Mouse (Mus musculus) gastrocnemius, adult 8-10 months (tissue): Measurements from ENCODE around the gene Anpep. TPM values are rescaled to one million over a fixed set of nuclear protein-coding genes. Genes with fewer than 3 reads are reported as not detected.

Experiments used
- DNase-seq, 2 experiments: peaks; one replicate each; pipeline ENCODE4 v3.0.0; 2022; ENCODE audit warnings: low spot score in 2 of 2
- total RNA-seq, 4 experiments: library from RNA; stranded (reverse); gene quantifications; 2 replicates each; pipeline ENCODE4 v1.2.4; 2022

The Anpep gene
- total RNA-seq, 4 experiments from 2014 or later: 2.8 to 5.8 (median 3.5) TPM

DNA sequence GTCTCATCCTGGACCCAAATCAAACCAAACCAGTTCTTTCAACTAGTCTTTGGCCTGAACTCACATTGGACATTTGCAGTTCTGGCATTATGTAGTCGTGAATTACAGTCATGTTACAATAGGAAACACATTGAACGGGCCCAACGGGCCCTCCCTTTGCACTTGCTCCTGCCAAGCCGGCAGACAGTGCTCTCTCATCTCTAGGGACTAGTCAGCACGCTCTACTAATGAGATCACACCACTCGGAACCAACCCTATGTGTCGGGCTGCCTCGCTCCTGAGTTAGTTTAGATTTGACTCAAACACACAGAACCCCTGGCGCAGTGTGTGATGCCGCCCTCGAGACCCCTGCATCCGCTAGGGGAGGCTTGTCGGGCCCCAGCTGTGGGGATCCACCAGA, 7.0 kb upstream of the Anpep start:
- DNase-seq: peak in 1 of 2 experiments; percentile 51

GRCm38 (mm10) chr7:79866294-79867000, 5.6 kb upstream of the Anpep start:
- no peak for DNase-seq

DNA sequence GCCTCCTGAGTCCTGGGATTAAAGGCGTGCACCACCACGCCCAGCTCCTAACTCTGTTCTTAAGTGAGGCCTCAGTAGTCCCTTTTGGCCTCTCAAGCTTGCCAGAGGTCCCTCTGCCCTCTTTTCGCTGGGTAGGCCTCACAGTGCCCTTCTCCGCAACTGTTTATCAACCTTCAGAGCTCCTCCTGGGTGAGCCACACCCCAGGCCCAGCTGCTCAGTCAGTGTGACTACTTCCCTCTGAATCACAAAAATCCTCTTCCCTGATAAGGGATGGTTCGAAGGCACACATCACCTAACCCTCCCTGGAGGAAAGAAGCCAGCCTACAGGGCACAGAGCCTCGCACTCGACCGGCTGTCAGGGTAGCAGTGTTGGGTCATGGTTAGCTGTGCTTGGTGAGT, 935 bp upstream of the Anpep start:
- DNase-seq: no peak

DNA sequence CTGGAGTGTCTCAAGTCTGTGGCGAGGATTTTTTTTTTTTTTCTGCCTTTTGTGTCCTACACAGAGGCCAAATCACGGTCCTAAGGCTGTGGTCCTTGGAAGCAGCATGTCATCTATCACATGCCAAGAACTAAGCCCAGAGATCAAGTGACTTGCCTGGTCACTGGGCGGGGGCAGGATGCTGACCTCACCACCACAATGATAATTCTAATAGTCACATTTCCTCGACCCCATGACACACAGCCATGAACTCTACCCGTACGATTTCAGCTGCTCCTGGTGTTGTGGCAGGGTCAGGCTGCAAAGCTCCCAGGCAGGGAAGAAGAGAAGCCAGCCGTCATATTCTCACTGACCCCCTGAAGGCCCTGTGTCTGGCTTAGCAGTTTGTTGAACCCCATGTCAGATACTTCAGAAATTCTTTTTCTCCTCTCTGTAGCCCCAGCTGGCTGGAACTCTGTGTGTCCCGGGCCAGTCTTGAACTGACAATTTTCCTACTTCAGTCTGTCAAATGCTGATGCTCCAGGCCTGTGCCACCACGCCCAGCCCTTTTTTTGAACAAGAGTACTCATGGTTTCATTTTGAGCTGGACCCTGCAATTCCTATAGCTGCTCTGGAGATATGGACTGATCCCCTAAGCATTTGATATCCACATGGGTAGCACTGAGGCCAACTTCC, 1.8 kb downstream of the Anpep start:
- DNase-seq: no peak

DNA sequence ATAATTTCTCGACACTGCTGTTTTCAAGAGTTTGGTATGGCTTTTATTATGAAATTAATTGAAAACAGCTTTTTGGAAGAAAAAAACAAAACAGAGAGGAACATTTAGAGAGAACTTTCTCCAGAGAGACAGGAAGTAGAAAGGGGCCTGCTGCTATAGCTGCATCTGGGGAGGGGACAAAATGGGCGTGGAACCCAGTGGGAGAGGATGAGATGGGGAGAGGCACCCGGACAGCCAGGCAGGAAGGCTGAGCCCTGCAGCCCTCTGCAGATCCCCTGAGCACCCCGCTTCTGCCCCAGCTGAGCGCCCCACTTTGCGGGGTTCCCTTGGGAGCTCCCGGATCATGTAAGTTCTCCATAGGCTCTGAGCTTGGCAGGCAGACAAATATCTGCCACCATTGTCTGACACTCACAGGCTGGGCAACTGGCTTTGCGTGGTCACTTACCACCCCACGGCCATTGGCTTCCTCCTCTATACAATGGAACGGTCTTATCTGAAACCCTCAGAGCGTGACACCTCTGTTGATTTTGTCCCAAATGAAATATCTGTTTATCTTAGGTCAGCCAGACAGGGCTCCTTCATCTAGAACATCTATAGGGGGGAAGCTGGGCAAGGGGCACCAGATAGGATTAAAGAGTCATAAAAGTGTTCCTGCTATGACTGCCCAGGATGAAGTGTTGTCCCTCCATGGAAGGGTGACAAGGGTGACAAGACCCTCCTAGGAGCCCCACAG, 2.5 kb downstream of the Anpep start:
- DNase-seq: peak; percentile 23 to 31

- no peak for DNase-seq
These were observed 4.6 kb downstream of the Anpep start for GRCm38 (mm10) chr7:79856305-79856704.

DNA sequence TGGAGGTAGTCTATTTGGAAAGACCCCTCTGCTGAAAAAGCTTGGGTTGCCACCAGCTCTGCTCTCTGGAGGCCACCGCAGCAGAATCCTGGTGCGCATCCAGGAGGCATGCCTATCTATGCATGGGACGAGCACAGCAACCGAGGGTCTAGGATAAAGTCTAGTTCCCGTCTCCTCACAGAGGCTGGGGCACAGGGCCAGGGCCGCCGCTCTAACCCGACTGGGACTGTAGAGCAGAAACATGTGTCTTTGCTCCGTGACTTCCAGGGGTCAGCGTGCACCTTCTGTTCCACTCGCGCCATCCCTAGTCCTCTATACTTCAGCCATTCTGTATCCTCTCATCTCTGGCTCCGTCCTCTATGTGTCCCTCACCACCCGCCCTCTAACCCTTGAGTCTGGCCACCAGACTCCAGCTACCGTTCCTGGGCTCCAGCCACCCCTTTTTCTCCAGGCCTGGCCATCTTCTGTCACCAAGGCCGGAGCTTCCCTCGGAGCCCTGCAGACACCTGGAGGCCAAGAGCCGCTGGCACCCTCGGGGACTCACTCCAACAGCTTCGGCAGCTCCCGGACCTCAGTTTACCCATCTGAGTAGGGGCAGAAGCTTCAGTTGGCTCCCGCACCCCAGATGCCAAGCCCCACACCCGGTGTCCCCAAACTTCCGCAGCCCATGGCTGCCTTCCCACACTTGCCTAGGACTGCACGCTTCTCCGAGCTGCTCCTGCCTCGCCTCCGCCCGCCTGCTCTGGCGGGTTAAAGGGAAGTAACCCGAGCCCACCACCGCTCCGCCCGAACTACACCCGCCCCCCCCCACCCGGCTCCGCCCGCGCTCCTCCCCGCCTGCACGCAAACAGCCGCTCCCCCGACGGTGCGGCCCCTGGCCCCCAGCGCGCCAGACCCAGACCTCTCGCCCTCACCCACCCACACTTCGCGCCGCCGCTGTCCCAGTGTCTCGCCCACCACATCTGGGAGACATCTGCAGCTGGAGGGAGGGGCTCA, 13.1 kb downstream of the Anpep start:
- peak in 1 of 2 experiments; percentile 36 for DNase-seq

GRCm38 (mm10) chr7:79846342-79846741, 14.5 kb downstream of the Anpep start:
- no peak for DNase-seq

- no peak for DNase-seq
These were observed 16.6 kb downstream of the Anpep start for GRCm38 (mm10) chr7:79844090-79844802.

DNA sequence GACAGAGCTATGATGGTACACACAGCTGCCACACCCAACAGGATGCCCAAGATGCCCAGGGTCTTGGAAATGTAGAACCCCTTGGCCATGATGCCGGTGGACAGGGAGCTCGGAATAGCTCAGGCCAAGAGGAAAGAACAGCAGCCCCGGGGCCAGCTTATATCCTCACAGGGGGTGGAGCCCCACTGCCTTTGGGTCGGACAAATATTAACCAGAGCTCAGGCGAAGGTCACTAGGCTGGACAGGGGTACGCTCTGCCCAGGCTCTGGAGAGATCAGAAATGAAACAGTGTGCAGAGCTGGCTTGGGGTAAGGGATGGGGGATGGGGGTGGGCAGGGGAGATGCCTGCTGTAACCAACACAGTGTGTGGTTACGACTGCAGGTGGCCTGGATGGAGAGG, 18.7 kb downstream of the Anpep start:
- DNase-seq: no peak

DNA sequence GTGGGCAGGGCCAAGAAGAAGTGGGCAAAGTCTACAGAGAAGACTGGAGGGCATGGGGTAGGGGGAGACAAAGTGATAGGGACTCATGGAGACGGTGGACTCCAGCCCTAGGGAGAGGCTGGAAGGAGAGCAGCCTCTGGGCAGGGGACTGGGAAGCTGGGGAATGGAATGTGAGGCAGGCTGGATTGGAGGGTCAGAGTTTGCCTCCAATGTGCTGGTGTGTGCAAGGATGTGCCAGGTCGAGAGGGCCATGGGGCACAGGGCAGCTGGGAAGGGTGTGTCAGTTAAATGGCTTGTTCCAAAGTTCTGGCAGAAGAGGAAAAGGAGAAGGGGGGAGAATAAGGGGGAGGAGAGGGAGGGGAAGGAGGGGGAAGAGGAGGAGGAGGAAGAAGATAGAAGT, 23.6 kb downstream of the Anpep start:
- DNase-seq: no peak

DNA sequence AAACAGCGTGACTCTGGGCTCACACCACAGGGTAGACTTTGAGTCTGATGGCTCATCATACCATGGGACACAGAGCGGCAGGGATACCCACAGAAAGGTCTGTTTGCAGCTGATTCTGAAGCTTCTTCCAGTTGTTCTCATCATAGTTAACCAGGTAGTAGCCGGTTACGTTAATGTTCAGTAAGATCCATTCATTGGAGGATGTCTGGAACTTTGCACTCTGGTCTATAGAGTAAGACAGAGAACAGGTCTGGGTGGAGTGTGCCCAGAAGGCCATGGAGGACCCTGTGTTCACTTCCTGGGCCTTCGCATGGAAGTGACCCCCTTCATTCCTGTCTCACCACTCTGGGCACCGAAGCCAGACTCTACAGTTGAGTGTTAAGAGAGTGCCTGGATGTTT, 25.7 kb downstream of the Anpep start:
- DNase-seq: no peak

DNA sequence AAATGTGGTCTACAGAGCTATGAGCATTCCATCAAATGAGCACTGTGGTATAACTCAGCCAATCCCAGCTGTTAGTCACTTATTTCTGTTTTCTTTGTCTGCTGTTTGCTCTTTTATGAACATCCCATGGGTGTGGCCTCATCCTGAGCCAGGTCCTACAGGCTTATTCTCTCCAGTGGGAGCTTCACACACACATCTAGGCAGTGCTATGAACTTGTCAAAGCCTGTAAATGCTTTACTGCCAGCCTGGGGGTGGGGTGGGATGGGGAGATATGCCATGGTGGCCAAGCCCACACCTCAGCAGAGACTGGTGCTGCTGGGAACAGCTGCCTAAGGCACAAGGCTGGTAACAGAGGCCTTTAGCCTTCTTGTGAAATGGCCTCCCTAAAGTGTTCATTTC, 27.9 kb downstream of the Anpep start:
- no peak for DNase-seq

GRCm38 (mm10) chr7:79831585-79831984, 29.3 kb downstream of the Anpep start:
- DNase-seq: peak in 1 of 2 experiments; percentile 20

- no peak for DNase-seq
These were observed 29.7 kb downstream of the Anpep start for GRCm38 (mm10) chr7:79831145-79831544.

DNA sequence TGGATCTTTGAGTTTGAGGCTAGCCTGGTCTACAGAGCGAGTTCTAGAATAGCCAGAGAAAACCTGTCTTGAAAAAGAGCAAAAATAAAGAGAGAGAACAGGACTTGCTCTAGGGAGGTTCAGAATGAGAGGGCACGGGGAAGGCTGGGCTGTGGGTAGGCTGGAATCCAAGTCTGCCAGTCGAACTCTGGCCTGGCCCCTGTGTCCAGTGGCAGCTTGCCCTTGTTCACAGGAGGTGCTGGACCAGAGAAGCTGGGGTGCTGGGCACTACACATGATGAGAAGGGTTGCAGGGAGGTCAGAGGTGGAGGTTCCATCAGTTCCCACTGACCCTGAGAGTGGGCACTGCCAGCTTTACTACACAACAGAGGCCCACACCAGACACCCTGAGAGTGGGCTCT, 32.5 kb downstream of the Anpep start:
- no peak for DNase-seq

DNA sequence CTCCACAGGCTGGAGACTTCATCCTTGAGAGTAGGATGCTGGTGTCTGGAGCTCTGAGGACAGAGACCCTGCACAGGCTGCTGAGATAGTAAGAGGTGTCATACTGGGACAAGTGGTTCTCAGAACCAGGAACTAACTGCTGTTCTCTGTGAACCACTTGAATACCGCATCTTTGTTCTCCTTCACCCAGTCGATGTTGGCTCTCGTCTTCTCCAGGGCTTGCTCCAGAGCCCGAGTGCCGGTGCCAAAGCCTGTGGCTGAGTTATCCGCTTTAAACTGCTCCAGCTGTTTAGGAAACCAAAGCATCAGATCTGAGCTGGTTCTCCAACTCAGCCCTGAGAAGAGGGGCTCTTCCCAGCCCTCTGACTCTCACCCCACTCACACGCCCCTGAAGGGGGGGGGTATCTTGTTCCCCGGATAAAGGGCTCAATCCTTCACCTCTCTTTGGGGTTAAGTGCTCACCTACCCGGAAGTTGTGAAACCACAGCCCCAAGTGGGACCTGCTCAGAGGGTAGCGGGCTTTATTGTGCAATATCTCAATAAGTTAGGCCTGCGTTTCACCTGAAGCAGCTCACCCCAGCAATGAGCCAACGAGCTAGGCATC, 38.7 kb downstream of the Anpep start:
- DNase-seq: no peak

- no peak for DNase-seq
These were observed 40.9 kb downstream of the Anpep start for GRCm38 (mm10) chr7:79819996-79820395.

DNA sequence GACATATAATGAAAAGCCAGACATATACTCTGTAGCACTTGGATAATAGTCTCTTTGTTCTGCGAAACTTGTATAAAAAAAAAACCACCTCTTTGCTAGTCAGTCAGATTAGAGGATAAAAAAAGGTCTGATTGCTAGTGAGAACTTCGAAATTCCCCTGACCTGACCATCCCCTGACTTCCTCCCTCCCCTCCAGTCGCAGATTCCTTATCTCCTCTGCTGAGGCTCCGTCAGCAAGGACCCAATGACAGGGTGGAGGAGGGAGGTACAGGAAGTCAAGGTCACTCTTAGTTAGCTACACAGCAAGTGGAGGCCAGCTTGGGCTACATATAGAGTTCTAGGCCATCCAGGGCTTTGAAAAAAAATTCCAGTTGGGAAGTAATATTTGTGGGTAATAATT, 41.3 kb downstream of the Anpep start:
- no peak for DNase-seq

GRCm38 (mm10) chr7:79818321-79818720, 42.5 kb downstream of the Anpep start:
- no peak for DNase-seq
